Mouse (Mus musculus) frontal cortex, adult 2 months (tissue): ENCODE data around the gene Bpifb1. TPM values are rescaled to one million over a fixed set of nuclear protein-coding genes. Genes with fewer than 3 reads are reported as not detected.
"Not testable (repeated sequence)": the region's sequence is repeated elsewhere in the genome, so short reads cannot be mapped to it uniquely, and the experiment has no call there.

Source experiments
- DNase-seq, 2 experiments: peaks; one replicate each; pipeline ENCODE4 v3.0.0; 2022; ENCODE audit warnings: low spot score in 1 of 2; ENCODE audit errors: extremely low spot score in 1 of 2
- polyA plus RNA-seq: library from polyadenylated mRNA; depleted of rRNA; stranded (reverse); fragments of >200 nt; gene quantifications from 2 replicates; pipeline ENCODE4 v1.2.3, GENCODE M21; 2012; rRNA removed

Bpifb1 gene
- polyA plus RNA-seq, result 0.36 and 0.40 TPM in 2 replicates

GRCm38 (mm10) chr2:154190546-154191258 is at the start of gene Bpifb1:
Bpifb1 (plus strand) TSS chr2:154190818.
- DNase-seq, result no peak

- no peak for DNase-seq
These were observed 48.0 kb upstream of the Bpifb1 start, which contains the start of gene Bpifa1 for GRCm38 (mm10) chr2:154142580-154142979. Bpifa1 (plus strand) TSS chr2:154142880.

- no peak for DNase-seq
These were observed 46.9 kb upstream of the Bpifb1 start for GRCm38 (mm10) chr2:154143735-154144134.

GRCm38 (mm10) chr2:154147496-154147895 is 43.1 kb upstream of the Bpifb1 start:
- DNase-seq, result no peak

- peak in 1 of 2 experiments; percentile 61 for DNase-seq
These were observed 32.2 kb upstream of the Bpifb1 start for GRCm38 (mm10) chr2:154158433-154158832.

- no peak for DNase-seq
These were observed 28.3 kb upstream of the Bpifb1 start, which contains the start of gene Bpifa5 for GRCm38 (mm10) chr2:154162307-154162706. Bpifa5 (plus strand) TSS chr2:154162607.

GRCm38 (mm10) chr2:154163306-154163705 is 27.3 kb upstream of the Bpifb1 start:
- DNase-seq, result no peak

- DNase-seq, result no peak
These were observed 21.4 kb upstream of the Bpifb1 start for GRCm38 (mm10) chr2:154169172-154169571.

- no peak for DNase-seq
These were observed 19.0 kb upstream of the Bpifb1 start for GRCm38 (mm10) chr2:154171621-154172020.

- DNase-seq, result peak in 1 of 2 experiments; percentile 60
These were observed 17.3 kb upstream of the Bpifb1 start for GRCm38 (mm10) chr2:154173313-154173712.

- not testable (repeated sequence) for DNase-seq
These were observed 8.7 kb upstream of the Bpifb1 start for GRCm38 (mm10) chr2:154181900-154182299.

- peak in 1 of 2 experiments; percentile 58 for DNase-seq
These were observed 7.6 kb upstream of the Bpifb1 start for GRCm38 (mm10) chr2:154183061-154183460.

- DNase-seq, result no peak
These were observed 5.3 kb upstream of the Bpifb1 start for GRCm38 (mm10) chr2:154185319-154185718.

- peak in 1 of 2 experiments; percentile 20 for DNase-seq
These were observed 4.9 kb upstream of the Bpifb1 start for GRCm38 (mm10) chr2:154185748-154186147.

- no peak for DNase-seq
These were observed 3.1 kb upstream of the Bpifb1 start for GRCm38 (mm10) chr2:154187468-154187867.

GRCm38 (mm10) chr2:154189877-154190434 is 662 bp upstream of the Bpifb1 start:
- no peak for DNase-seq

- no peak for DNase-seq
These were observed 1.5 kb downstream of the Bpifb1 start for GRCm38 (mm10) chr2:154192141-154192540.

- no peak for DNase-seq
These were observed 2.5 kb downstream of the Bpifb1 start for GRCm38 (mm10) chr2:154193071-154193470.

- DNase-seq, result no peak
These were observed 3.4 kb downstream of the Bpifb1 start for GRCm38 (mm10) chr2:154193994-154194504.

GRCm38 (mm10) chr2:154197036-154197435 is 6.4 kb downstream of the Bpifb1 start:
- no peak for DNase-seq

GRCm38 (mm10) chr2:154204630-154205029 is 14.0 kb downstream of the Bpifb1 start:
- peak in 1 of 2 experiments; percentile 37 for DNase-seq

GRCm38 (mm10) chr2:154206908-154207307 is 16.3 kb downstream of the Bpifb1 start:
- no peak for DNase-seq
